Mouse (Mus musculus) MEL (cell line): ENCODE data around the gene Selenot. TPM values are rescaled to one million over a fixed set of nuclear protein-coding genes. Genes with fewer than 3 reads are reported as not detected.

ENCODE experiments used
- DNase-seq: peaks from one replicate; pipeline ENCODE4 v3.0.0; 2011; ENCODE audit warnings: low read depth, low spot score
- H3K27ac ChIP-seq: 2 replicates; pipeline ENCODE4 v1.5.1; 2012; ENCODE audit warnings: low read depth, mild to moderate bottlenecking, control low read depth, low read length, moderate library complexity; ENCODE audit not compliant: control insufficient read depth
- H3K27me3 ChIP-seq, 2 experiments: fragments of 150-350 bp in 1 of 2; sonication (generic) in 1 of 2; 2 replicates each; pipeline ENCODE4 v1.6.1; 2012; ENCODE audit warnings: low read length in 2 of 2, mild to moderate bottlenecking in 2 of 2, improper control_type of control experiment in 1 of 2, moderate library complexity in 1 of 2; ENCODE audit not compliant: insufficient read depth in 2 of 2, control insufficient read depth in 1 of 2
- H3K36me3 ChIP-seq, 2 experiments: 2 replicates each; pipeline ENCODE4 v1.6.1; 2012 to 2014; ENCODE audit warnings: low read length in 2 of 2, improper control_type of control experiment in 1 of 2, inconsistent platforms in 1 of 2, mild to moderate bottlenecking in 1 of 2; ENCODE audit not compliant: insufficient read depth in 2 of 2, control insufficient read depth in 1 of 2
- H3K4me1 ChIP-seq, 2 experiments: fragments of 150-350 bp in 1 of 2; sonication (generic) in 1 of 2; 2 replicates each; pipeline ENCODE4 v1.6.1; 2012; ENCODE audit warnings: low read length in 2 of 2, improper control_type of control experiment in 1 of 2, mild to moderate bottlenecking in 1 of 2; ENCODE audit not compliant: insufficient read depth in 2 of 2, control insufficient read depth in 1 of 2
- H3K4me3 ChIP-seq, 2 experiments: fragments of 150-350 bp in 1 of 2; sonication (generic) in 1 of 2; 2 replicates each; pipeline ENCODE4 v1.5.1; 2012; ENCODE audit warnings: low read depth in 2 of 2, low read length in 2 of 2, mild to moderate bottlenecking in 2 of 2, moderate library complexity in 2 of 2, control low read depth in 1 of 2, improper control_type of control experiment in 1 of 2; ENCODE audit not compliant: control insufficient read depth in 1 of 2, insufficient read depth in 1 of 2
- H3K79me2 ChIP-seq: 2 replicates; pipeline ENCODE4 v1.6.1; 2012; ENCODE audit warnings: mild to moderate bottlenecking, low read length, moderate library complexity; ENCODE audit not compliant: control insufficient read depth, poor library complexity, insufficient read depth
- H3K9ac ChIP-seq: 2 replicates; pipeline ENCODE4 v1.6.1; 2012; ENCODE audit warnings: low read depth, mild to moderate bottlenecking, control low read depth, low read length, moderate library complexity; ENCODE audit not compliant: control insufficient read depth, poor library complexity, severe bottlenecking
- H3K9me3 ChIP-seq: fragments of 150-350 bp; sonication (generic); replicated peaks from 2 replicates; pipeline ENCODE4 v1.6.1; 2012; ENCODE audit warnings: mild to moderate bottlenecking, low read length, improper control_type of control experiment, moderate library complexity; ENCODE audit not compliant: insufficient read depth
- CHD2 ChIP-seq: IDR thresholded peaks from 2 replicates; pipeline ENCODE4 v1.6.1; 2011; ENCODE audit warnings: low read length, improper control_type of control experiment
- CTCF ChIP-seq, 3 experiments: IDR thresholded peaks in 2 of 3; conservative IDR thresholded peaks in 1 of 3; 2 replicates each; pipeline ENCODE4 v1.5.1; 2011 to 2012; ENCODE audit warnings: low read length in 3 of 3, low read depth in 2 of 3, mild to moderate bottlenecking in 2 of 3, improper control_type of control experiment in 1 of 3, inconsistent platforms in 1 of 3, mixed read lengths in 1 of 3, moderate library complexity in 1 of 3; ENCODE audit not compliant: control insufficient read depth in 1 of 3, insufficient read depth in 1 of 3, poor library complexity in 1 of 3, severe bottlenecking in 1 of 3
- E2F4 ChIP-seq: IDR thresholded peaks from 2 replicates; pipeline ENCODE4 v1.6.1; 2011; ENCODE audit warnings: low read depth, low read length, improper control_type of control experiment, borderline replicate concordance
- EP300 ChIP-seq, 2 experiments: IDR thresholded peaks; 2 replicates each; pipeline ENCODE4 v1.6.1; 2011; ENCODE audit warnings: improper control_type of control experiment in 2 of 2, low read length in 2 of 2, low read depth in 1 of 2, mild to moderate bottlenecking in 1 of 2
- GATA1 ChIP-seq: IDR thresholded peaks from 2 replicates; pipeline ENCODE4 v1.6.1; 2011; ENCODE audit warnings: low read depth, low read length, improper control_type of control experiment
- KAT2A ChIP-seq: conservative IDR thresholded peaks from 2 replicates; pipeline ENCODE4 v1.6.1; 2012; ENCODE audit warnings: low read depth, low read length, improper control_type of control experiment, inconsistent platforms
- MAZ ChIP-seq: IDR thresholded peaks from 2 replicates; pipeline ENCODE4 v1.6.1; 2012; ENCODE audit warnings: low read depth, mild to moderate bottlenecking, inconsistent platforms, low read length, improper control_type of control experiment
- MYB ChIP-seq: IDR thresholded peaks from 2 replicates; pipeline ENCODE4 v1.6.1; 2011; ENCODE audit warnings: mild to moderate bottlenecking, low read depth, low read length, improper control_type of control experiment
- NELFE ChIP-seq: IDR thresholded peaks from 2 replicates; pipeline ENCODE4 v1.6.1; 2011; ENCODE audit warnings: low read depth, low read length, improper control_type of control experiment
- POLR2AphosphoS2 ChIP-seq: IDR thresholded peaks from 2 replicates; pipeline ENCODE4 v1.6.1; 2011; ENCODE audit warnings: low read length, improper control_type of control experiment
- POLR2AphosphoS5 ChIP-seq: IDR thresholded peaks from 2 replicates; pipeline ENCODE4 v1.6.1; 2012; ENCODE audit warnings: low read depth, borderline replicate concordance, mild to moderate bottlenecking, inconsistent platforms, low read length, moderate library complexity, mixed read lengths
- RAD21 ChIP-seq: IDR thresholded peaks from 2 replicates; pipeline ENCODE4 v1.6.1; 2011; ENCODE audit warnings: mild to moderate bottlenecking, low read depth, low read length, improper control_type of control experiment
- RCOR1 ChIP-seq: IDR thresholded peaks from 2 replicates; pipeline ENCODE4 v1.6.1; 2012; ENCODE audit warnings: low read depth, mild to moderate bottlenecking, inconsistent platforms, low read length, improper control_type of control experiment
- SIN3A ChIP-seq: IDR thresholded peaks from 2 replicates; pipeline ENCODE4 v1.6.1; 2012; ENCODE audit warnings: low read length, improper control_type of control experiment, inconsistent platforms
- TAL1 ChIP-seq: IDR thresholded peaks from 2 replicates; pipeline ENCODE4 v1.6.1; 2012; ENCODE audit warnings: mild to moderate bottlenecking, inconsistent platforms, low read length, moderate library complexity, mixed read lengths
- TBP ChIP-seq: IDR thresholded peaks from 2 replicates; pipeline ENCODE4 v1.8.0; 2011; ENCODE audit warnings: low read depth, low read length, improper control_type of control experiment
- TCF12 ChIP-seq: IDR thresholded peaks from 2 replicates; pipeline ENCODE4 v1.6.1; 2014; ENCODE audit warnings: low read depth, mild to moderate bottlenecking, inconsistent platforms, low read length, improper control_type of control experiment, moderate library complexity
- UBTF ChIP-seq: IDR thresholded peaks from 2 replicates; pipeline ENCODE4 v1.6.1; 2012; ENCODE audit warnings: low read depth, mild to moderate bottlenecking, inconsistent platforms, low read length, improper control_type of control experiment, moderate library complexity, borderline replicate concordance; ENCODE audit not compliant: insufficient read depth
- USF2 ChIP-seq, 2 experiments: IDR thresholded peaks; 2 replicates each; pipeline ENCODE4 v1.6.1; 2011 to 2012; ENCODE audit warnings: improper control_type of control experiment in 2 of 2, low read length in 2 of 2, borderline replicate concordance in 1 of 2, inconsistent platforms in 1 of 2, low read depth in 1 of 2, mild to moderate bottlenecking in 1 of 2; ENCODE audit not compliant: insufficient read depth in 1 of 2
- ZC3H11A ChIP-seq: IDR thresholded peaks from 2 replicates; pipeline ENCODE4 v1.6.1; 2012; ENCODE audit warnings: low read depth, mild to moderate bottlenecking, inconsistent platforms, low read length, improper control_type of control experiment
- polyA plus RNA-seq, 2 experiments: library from polyadenylated mRNA; stranded (reverse) in 1 of 2; unstranded in 1 of 2; fragments of >175 nt in 1 of 2; fragments of >200 nt in 1 of 2; gene quantifications; 2 replicates each; pipeline versions ENCODE4 v1.2.1 to v1.2.4; 2012; ENCODE audit warnings: low replicate concordance in 2 of 2, low read depth in 1 of 2; ENCODE audit not compliant: insufficient read length in 2 of 2, insufficient read depth in 1 of 2, missing spikeins in 1 of 2
- total RNA-seq: library from RNA; depleted of rRNA; stranded (reverse); fragments of 300-350 nt; gene quantifications from 2 replicates; pipeline ENCODE4 v1.2.3, GENCODE M21; 2012

The Selenot gene
- total and polyA plus RNA-seq, 3 experiments: 78.3 to 107 (median 89.5) TPM

GRCm38 (mm10) chr3:58622665-58623394 lies 46.4 kb downstream of the Selenot start:
- Histone ChIP-seq H3K4me1 (no peaks in the 10 kb centered on the region), H3K27me3 (no peaks in the 10 kb centered on the region), H3K27ac (no peak overlapping the region), H3K4me3 (no peak overlapping the region), H3K9ac (no peak overlapping the region), H3K9me3 (no peaks in the 10 kb centered on the region), H3K36me3 (no peaks in the 10 kb centered on the region), H3K79me2 (no peaks in the 10 kb centered on the region)
- no peak for DNase-seq
- TF ChIP-seq TBP: no peak
- TF ChIP-seq ZC3H11A: no peak
- TF ChIP-seq RCOR1: no peak
- TF ChIP-seq RAD21: no peak
- TF ChIP-seq CTCF (IDR thresholded peaks at IDR 0.05 in 2 of 3, conservative IDR thresholded peaks at IDR 0.05 in 1 of 3; ENCODE audit: control insufficient read depth in 1 of 3, insufficient read depth in 1 of 3, low read depth in 2 of 3, low read length in 3 of 3, poor library complexity in 1 of 3, severe bottlenecking in 1 of 3): no peak
- no peak for TF ChIP-seq CHD2
- no peak for TF ChIP-seq GATA1
- TF ChIP-seq NELFE: no peak
- TF ChIP-seq MYB: no peak

GRCm38 (mm10) chr3:58624981-58625380 lies 48.5 kb downstream of the Selenot start:
- no peaks in the 10 kb centered on the region for H3K9me3 ChIP-seq
- no peak overlapping the region for H3K4me3 ChIP-seq
- no peaks in the 10 kb centered on the region; a peak in 1 of 4 replicates for H3K27me3 ChIP-seq
- H3K4me1 ChIP-seq: no peaks in the 10 kb centered on the region
- DNase-seq: no peak
- H3K79me2 ChIP-seq: no peaks in the 10 kb centered on the region
- no peak overlapping the region for H3K27ac ChIP-seq
- no peaks in the 10 kb centered on the region for H3K36me3 ChIP-seq
- TF ChIP-seq E2F4 (no peak), POLR2AphosphoS5 (no peak), TCF12 (no peak), GATA1 (no peak), RAD21 (no peak), EP300 (IDR thresholded peaks at IDR 0.05; ENCODE audit: low read depth in 1 of 2, low read length in 2 of 2) (no peak), POLR2AphosphoS2 (no peak), UBTF (no peak), MAZ (no peak), RCOR1 (no peak), MYB (no peak), USF2 (IDR thresholded peaks at IDR 0.05; ENCODE audit: borderline replicate concordance in 1 of 2, insufficient read depth in 1 of 2, low read depth in 1 of 2, low read length in 2 of 2) (no peak), SIN3A (no peak), TAL1 (no peak), KAT2A (no peak)
- H3K9ac ChIP-seq: no peak overlapping the region
